Mouse (Mus musculus): ENCODE measurements around the gene Trim56. TPM values are rescaled to one million over a fixed set of nuclear protein-coding genes. Genes with fewer than 3 reads are reported as not detected.

The Trim56 gene
- total RNA-seq, 2 experiments from 2014 or later: 26.0 to 28.4 TPM

DNA sequence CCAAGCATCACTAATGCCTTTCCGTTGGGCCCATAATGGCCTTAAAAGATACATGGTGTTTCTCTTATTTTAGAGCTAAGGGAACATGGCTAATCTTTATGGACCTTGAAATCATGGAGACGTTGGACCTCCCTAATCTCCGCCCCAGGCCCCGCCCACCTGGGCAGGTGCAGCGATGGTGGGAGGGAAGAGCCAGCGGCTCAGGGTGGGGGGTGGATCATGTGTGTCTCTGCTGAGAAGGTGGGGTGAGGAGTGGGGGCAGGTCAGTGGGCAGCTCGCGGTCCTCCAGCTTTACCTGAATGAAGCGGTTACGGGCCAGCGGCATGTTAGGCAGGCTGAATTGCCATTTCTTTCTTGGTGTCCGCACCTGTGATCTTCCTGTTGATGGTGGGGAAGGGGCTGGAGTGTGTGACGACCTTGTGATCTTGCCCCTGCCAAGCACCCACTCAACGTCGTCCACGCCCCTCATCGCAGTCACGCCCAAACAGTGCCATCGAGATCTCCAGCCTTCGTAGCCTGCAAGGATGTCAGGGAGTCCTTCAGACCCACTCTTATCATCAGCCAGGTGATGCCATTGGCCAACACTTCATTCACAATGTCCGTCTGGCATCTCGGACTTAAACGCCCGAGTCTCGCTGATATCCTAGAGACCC, 5.9 kb downstream of the Trim56 start:
- no peak for ATAC-seq (replicated peaks; ENCODE audit: poor library complexity, severe bottlenecking)

DNA sequence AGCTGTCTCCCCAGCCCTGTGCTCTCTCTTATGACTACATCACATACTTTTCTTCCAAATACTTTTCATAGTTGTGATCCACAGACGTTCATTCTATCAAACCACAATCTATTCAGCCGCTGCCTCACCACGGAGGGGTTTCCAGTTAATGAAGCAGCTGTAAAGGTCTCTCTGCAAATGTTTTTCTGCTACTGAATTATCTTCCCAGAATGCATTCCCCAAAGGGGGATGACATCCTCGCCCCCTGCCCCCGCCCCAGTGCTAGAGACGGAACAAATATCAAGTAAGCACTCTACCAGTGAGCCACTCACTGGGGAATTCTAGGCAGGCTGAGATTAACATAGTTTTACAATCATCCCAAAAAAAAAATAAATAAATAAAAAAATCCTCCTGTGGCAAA, 7.9 kb downstream of the Trim56 start:
- ATAC-seq (replicated peaks; ENCODE audit: poor library complexity, severe bottlenecking): no peak

DNA sequence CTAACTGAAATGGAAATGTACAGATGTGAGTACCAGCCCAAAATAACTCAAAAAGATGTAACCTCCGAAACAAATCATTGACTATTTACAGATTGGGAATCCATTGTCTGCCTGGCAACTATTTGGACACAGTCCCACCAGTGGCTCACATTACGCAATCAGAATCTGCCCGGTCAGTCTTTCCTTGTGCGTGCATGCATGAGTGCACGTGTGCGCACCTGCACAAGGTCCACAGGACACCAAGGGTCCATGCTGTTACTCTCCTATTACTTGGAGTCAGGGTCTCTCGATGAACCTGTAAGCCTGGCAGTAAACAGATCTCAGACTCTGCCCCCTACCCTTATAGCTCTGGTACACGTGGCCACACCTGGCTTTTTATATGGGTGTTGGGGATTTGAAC, 8.3 kb downstream of the Trim56 start:
- no peak for ATAC-seq (replicated peaks; ENCODE audit: poor library complexity, severe bottlenecking)

DNA sequence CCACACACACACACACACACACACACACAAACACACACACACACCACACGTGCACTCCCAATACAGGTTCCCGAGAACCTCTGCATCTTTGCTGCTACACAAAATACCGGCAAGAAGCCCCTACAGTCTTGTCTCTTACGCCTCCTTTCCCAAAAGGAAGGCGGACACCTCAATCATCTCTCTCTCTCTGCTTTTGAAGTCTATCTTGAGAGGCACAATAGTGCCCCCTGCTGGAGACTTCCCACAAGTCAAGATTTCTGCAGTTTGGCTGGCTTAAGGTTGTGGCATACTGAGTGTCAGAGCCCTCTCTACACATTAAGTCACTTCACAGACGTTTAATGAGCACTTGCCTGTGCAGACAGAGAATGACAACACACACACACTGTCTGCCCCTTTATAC, 9.0 kb downstream of the Trim56 start:
- ATAC-seq (replicated peaks; ENCODE audit: poor library complexity, severe bottlenecking): peak; percentile 32; the same call in 1 of the 2 replicates

DNA sequence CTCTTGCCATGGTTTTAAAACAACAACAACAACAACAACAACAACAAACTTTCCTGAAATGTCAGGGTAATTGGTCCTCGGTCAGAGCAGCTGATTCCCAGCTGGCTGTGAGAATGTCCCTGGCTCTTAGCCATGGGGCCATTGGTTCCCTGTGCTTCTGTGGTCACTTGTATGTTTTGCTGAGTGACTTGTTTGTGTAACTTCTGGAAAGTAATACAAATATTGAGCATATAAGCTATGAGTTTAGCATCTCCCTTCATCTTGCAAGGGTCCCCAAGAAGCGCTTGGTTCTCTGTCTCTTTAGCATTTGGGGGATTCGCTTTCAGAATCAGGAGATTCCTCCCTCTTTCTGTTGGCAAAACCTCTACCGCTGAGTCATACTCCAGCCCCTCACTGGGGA, 9.6 kb downstream of the Trim56 start:
- no peak for ATAC-seq (replicated peaks; ENCODE audit: poor library complexity, severe bottlenecking)

DNA sequence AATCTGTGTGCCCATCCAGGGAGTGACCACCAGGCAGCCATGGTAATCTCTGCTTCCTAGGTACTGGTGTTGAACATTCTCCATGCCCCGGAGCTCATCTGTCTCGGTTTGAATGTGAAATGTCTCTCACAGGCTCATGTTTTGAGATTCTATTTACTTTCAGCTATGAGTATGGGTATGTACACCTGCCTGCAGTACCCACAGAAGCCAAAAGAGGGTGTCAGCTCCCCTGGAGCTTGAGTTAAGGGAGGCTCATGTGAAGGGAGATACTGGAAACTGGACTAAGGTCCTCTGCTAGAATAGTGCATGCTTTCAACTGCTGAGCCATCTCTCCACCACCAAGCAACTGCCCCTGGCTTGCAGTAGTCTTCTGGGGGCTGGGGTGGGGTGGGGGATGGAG, 12.0 kb downstream of the Trim56 start:
- ATAC-seq (replicated peaks; ENCODE audit: poor library complexity, severe bottlenecking): no peak

DNA sequence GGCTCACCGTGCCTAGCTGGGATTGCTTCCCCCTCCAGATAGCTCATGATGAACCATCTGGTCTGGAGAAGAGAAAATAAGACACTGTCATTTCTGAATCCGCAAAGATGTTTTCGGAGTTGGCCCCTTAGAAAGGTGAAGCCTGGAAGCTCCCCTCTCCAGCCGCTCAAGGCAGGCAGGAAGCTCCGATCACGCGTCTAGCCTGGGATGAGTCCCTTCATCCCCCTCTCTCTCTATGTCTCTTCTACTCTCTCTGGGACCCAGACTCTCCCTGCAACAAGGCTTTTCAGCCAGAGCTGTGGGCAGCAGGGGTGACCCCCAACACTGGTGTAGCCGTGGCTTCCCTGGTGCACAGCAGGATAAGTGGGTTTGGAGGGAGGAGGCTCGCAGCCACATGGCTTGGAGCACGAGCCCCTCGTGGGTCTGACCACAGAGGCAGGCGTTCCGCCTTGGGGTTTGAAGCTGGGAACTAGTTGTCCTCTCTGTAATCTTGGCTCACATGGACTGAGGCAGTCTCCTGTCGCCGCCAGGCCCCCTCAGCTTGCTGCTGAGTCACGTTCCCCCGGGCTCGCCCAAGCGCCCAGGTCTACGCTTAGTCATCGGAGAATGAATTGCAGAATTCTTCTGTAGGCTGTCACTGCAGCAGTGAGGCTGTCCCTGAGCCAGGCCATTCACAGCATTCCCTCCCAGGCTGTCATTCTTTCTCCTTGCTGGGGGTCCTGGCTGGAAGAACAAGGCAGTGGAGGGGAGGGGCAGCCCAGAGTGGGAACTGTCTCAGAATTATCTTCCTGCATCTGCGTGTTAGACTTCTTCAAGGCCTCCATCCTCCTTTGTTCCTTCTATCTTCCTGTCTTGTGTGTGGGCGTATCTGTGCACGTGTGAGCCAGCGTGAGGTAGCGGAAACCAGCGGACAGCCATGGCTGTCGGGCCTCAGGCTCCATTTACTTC, 13.2 kb downstream of the Trim56 start:
- peak; percentile 78 for ATAC-seq (replicated peaks; ENCODE audit: poor library complexity, severe bottlenecking)

DNA sequence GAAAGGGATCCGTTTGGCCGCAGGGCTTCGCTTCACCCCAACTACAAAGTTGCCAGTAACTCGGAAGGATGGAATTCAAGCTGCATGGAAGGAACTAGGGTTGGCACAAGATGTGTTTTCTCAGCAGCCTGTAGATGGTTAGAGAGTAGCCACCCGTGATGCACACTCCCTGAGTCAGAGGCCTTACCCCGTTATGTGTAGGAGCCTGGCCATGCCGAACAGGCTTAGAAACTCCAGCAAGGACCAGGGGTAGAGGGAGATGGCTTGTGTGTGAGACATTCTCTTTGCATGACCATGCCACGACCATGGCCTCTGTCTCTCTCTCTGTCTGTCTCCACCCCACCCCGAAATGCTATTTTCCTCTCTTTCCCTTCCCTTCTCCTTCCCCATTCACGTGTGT, 13.9 kb downstream of the Trim56 start:
- no peak for ATAC-seq (replicated peaks; ENCODE audit: poor library complexity, severe bottlenecking)

DNA sequence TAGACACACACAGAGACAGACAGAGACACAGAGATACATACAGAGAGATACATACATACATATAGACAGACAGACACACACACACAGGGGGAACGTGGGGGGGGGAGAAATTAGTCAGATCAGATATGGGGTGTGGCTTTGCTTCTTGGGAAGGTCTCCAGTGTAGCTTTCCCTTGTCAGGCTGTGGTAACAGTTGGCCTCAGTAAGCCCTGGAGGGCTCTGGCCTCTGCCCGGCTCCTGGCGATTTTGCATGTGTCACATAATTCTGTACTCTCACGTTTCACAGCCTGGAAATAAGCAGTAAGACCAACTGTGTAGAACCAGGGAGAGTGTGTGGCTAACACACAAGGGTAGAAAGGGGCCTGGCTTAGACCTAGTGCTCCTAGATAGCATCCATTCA, 15.3 kb downstream of the Trim56 start:
- no peak for ATAC-seq (replicated peaks; ENCODE audit: poor library complexity, severe bottlenecking)

DNA sequence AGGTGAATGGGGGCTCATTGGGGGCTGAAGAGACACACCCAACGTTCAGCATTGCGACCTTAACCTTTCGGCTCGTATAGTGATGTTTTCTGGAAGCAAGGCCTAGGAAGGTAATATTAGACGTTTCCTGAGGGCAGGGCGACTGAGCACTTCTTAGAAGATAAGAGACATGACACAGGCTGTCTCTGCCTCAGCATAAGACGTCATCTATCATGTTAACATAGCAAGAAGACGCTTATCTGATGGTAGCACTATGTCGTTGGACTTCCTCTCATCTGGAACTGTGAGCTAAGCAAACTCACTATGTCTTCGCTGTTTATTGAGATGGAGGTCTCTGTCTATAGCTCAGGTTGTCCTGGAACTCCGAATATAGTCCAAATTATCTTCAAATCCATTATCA, 17.6 kb downstream of the Trim56 start:
- ATAC-seq (replicated peaks; ENCODE audit: poor library complexity, severe bottlenecking): no peak

DNA sequence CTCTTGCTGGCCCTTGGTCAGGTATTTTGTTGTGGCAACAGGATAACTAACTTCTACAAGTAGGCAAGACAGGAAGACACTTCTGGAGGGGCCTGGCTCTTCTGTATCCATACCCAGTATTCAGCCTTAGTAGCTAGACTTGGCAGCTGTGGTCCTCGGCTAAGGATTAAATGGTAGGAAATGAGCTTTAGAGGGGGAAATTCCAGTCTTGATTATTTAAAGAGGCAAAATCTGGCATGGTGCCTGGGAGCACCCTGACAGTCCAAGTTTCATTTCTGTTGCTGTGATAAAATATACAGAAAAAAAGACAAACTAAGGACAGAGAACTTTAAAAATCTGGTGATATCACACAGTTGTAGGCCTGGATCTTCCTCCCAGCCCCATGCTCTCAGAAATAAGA, 20.0 kb downstream of the Trim56 start:
- ATAC-seq (replicated peaks; ENCODE audit: poor library complexity, severe bottlenecking): no peak

DNA sequence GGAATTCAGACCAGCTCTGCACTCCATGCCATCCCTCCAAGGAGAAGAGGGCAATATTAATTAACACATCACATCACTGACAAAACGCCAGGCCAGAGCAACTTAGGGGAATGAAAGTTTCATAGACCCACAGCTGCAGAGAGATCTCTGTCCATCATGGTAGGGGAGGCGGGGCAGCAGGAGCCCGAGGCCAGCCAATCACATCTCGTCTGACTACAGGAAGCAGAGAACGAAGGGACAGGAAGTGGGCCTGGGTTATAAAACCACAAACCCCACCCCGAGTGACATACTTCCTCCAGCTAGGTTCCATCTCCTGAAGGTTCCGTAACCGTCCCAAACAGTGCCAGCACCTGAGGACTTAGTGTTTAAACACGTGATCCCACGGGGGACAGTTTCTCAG, 20.9 kb downstream of the Trim56 start:
- peak; percentile 82 for ATAC-seq (replicated peaks; ENCODE audit: poor library complexity, severe bottlenecking)

DNA sequence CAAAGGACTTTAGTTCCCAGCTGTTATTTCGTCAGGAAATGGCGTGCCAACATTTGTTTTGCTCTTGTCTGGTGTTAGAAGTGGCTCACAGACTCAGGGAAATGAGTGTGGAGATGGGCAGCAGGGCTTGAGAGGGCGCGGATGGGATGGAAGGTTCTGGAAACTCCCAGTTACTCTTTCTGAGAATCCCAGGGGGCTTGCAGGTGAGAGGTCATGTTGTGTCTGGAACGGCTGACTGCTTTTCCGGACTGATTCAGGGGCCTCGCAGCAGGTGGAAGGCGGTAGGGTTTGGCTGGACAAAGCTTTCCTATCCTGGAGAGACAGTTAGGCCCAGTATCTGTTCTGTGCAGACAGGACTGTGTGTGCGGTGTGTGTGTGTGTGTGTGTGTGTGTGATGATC, 22.3 kb downstream of the Trim56 start:
- ATAC-seq (replicated peaks; ENCODE audit: poor library complexity, severe bottlenecking): no peak

DNA sequence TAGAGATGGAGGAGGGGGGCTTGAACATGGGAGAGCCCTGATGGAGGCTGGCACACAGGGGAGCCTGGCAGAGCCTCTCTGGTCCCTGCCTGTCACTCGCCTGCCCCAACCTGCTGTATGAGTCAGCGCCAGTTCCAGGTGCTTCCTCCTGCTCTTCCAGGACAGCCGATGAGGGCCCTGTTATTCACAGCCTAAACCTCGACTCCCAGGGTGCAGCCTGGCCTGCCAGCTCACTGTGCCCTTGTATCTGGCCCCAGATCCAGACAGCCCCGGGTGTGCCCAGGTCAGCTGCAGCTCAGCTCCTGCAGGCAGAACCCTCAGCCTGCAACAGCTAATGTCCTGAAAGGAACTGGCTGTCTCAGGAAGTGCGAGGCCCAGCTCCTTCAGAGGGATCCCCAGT, 24.4 kb downstream of the Trim56 start:
- no peak for ATAC-seq (replicated peaks; ENCODE audit: poor library complexity, severe bottlenecking)

DNA sequence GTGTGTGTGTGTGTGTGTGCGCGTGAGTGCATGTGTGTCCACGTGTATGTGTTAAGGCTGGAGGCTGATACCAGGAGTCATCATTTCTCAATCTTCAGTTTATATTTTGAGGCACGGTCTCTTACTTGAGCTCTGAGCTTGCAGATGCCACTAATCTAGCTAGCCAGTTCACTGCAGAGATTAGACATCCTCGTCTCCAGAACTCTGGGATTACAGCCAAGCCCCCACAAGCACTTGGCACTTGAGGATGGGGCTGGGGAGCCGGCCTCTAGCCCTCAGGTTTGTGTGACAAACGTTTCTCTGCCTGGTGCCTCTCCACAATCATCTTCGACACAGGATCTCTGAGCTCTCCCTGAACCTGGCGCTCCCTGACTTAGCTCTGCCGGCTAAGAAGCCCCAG, 25.1 kb downstream of the Trim56 start:
- ATAC-seq (replicated peaks; ENCODE audit: poor library complexity, severe bottlenecking): no peak

DNA sequence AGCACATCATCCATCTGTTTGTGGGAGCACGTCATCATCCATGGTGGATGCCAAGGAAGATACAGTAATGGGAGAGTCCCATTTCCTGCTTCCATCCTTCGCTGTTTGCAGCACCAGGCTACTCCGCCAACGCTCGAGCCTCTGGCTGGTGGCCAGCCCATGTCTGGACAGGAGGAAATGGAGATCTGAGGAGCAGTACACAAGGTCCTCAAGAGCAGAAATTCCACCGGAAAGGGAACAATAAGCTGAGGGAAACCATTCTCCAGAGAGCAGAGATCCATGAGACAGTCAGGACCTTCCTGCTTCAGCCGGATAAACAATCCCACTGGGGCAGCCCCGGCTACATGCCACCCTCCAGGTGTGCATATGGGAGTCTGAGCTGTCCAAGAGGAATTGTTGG, 28.6 kb downstream of the Trim56 start:
- ATAC-seq (replicated peaks; ENCODE audit: poor library complexity, severe bottlenecking): no peak

DNA sequence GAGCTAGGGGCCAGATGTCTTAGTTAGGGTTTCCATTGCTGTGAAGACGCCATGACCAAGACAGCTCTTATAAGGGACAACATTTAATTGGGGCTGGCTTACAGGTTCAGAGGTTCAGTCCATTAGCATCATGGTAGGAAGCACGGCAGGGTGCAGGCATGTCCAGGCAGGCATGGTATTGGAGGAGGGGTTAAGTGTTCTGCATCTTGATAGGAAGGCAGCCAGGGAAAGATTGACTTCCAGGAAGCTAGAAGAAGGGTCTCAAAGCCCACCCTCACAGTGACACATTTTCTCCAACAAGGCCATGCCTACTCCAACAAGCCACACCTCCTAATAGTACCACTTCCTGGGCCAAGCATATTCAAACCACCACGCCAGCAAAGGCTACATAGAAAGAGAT, 30.3 kb downstream of the Trim56 start:
- ATAC-seq (replicated peaks; ENCODE audit: poor library complexity, severe bottlenecking): no peak

DNA sequence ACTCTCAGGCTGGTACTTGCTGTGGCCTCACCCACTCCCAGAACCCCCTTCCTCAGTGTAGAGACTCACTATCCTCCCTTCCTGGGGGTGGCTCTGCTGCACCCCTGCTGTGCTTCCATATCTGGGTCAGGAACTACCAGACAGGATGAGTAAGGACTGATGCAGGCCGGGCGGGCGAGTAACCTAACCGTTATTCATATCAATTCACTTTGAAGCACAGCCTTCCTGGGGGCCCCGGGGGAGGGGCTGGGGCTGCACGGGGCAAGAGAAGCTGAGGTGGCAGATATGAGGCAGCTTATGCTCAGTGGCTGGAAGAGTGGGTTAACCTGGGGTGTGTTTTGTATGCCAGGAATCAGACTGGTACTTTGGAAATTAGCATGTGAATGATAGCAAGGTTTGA, 31.0 kb downstream of the Trim56 start:
- no peak for ATAC-seq (replicated peaks; ENCODE audit: poor library complexity, severe bottlenecking)

DNA sequence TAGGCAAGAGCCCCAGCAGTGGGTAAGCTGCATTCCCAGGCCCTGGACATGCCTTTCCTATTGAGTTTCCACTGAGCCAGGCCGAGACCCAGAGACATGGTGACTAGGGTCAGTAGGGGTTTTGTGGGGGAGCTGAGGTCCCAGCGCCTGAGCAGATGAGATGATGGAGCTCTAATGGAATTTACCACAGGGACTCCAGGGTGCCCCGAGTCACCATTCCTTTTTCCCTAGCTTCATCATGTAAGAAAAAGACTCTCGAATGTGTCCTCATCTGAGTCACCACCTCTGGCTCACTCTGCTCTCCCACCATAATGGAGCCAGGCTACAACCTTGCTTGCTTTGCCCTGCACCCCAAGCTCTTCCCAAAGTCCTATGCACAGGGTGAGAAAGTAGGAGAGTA, 33.0 kb downstream of the Trim56 start:
- ATAC-seq (replicated peaks; ENCODE audit: poor library complexity, severe bottlenecking): no peak

DNA sequence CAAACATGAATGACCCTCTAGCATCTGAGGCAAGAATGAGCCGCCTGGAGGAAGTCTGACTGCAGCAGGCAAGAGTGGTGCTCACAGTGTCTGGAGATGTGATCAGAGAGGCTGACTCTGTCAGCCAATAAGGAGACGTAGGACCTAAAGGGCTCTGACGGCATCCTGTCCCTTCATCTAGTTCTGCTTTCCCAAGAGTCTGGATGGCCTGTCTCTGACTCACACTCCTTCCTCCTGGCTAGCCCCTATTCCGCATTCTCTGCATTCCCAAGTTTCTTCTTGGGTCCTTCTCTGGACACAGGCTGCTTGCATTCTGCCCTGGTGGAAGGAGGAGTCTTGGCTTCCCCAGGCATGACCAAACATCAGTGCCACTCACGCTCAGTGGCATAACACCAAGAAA, 36.2 kb downstream of the Trim56 start:
- ATAC-seq (replicated peaks; ENCODE audit: poor library complexity, severe bottlenecking): peak; percentile 65

DNA sequence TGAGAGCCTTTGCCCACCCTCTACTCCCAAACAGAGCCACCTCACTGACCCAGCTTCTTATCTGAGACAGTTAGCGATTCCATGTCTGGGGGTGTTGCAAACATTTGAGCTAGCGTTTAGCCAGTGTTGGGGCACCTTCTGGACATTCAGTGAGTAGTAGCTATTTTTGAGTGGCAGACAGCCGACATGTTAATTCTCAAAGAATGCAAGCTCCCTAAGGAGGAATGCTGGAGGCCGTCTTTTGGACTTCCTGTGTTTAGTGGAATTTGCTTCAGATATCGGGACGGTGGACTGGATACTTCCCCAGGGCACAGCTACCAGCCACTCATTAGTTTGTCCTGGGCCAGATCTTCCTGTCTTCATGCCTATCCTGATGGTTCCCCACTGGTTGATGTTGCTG, 37.4 kb downstream of the Trim56 start:
- no peak for ATAC-seq (replicated peaks; ENCODE audit: poor library complexity, severe bottlenecking)

DNA sequence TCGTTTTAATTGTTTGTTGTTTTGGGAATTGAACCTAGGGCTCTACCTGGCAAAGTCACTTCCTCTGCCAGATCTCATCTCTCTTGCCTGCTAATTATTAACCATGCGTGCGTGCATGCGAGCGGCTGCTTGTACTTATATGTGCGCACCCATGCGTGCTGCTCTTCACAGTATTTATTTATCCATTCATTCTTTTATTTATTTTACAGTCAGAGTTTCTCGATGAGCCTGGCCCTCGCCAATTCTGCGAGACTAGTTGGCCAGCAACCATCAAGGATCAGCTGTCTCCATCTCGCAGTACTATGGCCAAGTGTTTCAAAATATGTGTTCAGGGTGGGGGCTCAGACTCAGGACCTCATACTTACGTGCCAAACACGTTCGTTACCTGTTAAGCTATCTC, 38.0 kb downstream of the Trim56 start:
- ATAC-seq (replicated peaks; ENCODE audit: poor library complexity, severe bottlenecking): no peak
